8 mouse cellular contexts compared by ENCODE assay signal in genomic region chr16:30029264-30030003, GRCm38 (mm10).
"Had no signal": no experiment of that assay in that cellular context is flagged by ENCODE, and none has a peak within 500 bp of the region (broad histone marks: within the 10 kb centered on the region; RNA-seq: fewer than 3 reads in every experiment).

No protein-coding gene starts in this region.

- DNase-seq: kidney, postnatal 36 days; layer of hippocampus, adult 9-11 months; layer of hippocampus, postnatal 36 days; lung, adult 2 months; lung, postnatal 36 days; right cerebral cortex, postnatal 14 days; thymus, postnatal 4 days had no signal

- ATAC-seq: lung, postnatal 0 days had no signal
